In the genomic region with DNA sequence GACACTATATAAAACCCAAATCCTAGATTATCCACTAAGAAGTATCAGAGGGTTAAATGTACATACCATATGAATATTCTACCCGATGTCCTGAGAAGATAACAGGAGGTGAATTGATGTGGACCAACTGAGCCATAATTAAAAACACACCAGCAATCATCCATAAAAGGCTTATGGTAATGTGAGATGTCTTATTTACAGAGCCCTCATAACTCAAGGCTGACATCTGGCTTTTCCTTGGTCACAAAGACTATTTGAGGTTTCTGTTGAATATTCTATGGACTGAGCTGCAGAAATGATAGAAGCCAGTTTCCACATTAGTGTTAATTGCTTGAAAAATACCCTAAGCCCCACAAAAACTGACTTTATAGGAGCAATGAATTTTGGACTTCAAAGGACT, we compare ENCODE assay signal across 20 mouse cellular contexts.
DNase-seq lines count a peak whose midpoint lies in the region; ATAC-seq lines count a peak whose summit lies in the region.
"Had no signal": no experiment of that assay in that cellular context is flagged by ENCODE, and none has a peak within 500 bp of the region (broad histone marks: within the 10 kb centered on the region; RNA-seq: fewer than 3 reads in every experiment).

No protein-coding gene starts in this region.

- no peak overlapping the region for H3K9ac ChIP-seq in limb, embryonic 11.5 days (ENCODE audit: low read length)
- H3K9ac ChIP-seq in kidney, embryonic 16.5 days (replicated peaks; ENCODE audit: low read length): no peak overlapping the region
- H3K9ac ChIP-seq: embryonic facial prominence, embryonic 13.5 days; forebrain, embryonic 13.5 days; forebrain, postnatal 0 days; heart, embryonic 12.5 days; hindbrain, embryonic 15.5 days had no signal

- no peaks in the 10 kb centered on the region for H3K27me3 ChIP-seq in limb, embryonic 11.5 days (ENCODE audit: control insufficient read depth, insufficient read depth, low read length)
- H3K27me3 ChIP-seq in limb, embryonic 10.5 days (ENCODE audit: low read depth, poor library complexity, severe bottlenecking): no peaks in the 10 kb centered on the region
- no peaks in the 10 kb centered on the region for H3K27me3 ChIP-seq in kidney, embryonic 16.5 days (ENCODE audit: insufficient read depth, low read length)
- H3K27me3 ChIP-seq: CH12.LX; embryonic facial prominence, embryonic 13.5 days; forebrain, embryonic 13.5 days; heart, embryonic 12.5 days; hindbrain, embryonic 15.5 days; Patski had no signal

- no peaks in the 10 kb centered on the region for H3K9me3 ChIP-seq in limb, embryonic 11.5 days (ENCODE audit: control insufficient read depth, low read length)
- no peaks in the 10 kb centered on the region for H3K9me3 ChIP-seq in limb, embryonic 10.5 days (replicated peaks)
- no peaks in the 10 kb centered on the region for H3K9me3 ChIP-seq in kidney, embryonic 16.5 days (ENCODE audit: low read length)
- H3K9me3 ChIP-seq: embryonic facial prominence, embryonic 13.5 days; forebrain, embryonic 13.5 days; heart, embryonic 12.5 days; hindbrain, embryonic 15.5 days had no signal

- H3K4me1 ChIP-seq in limb, embryonic 11.5 days (ENCODE audit: control insufficient read depth, insufficient read depth, low read length): no peaks in the 10 kb centered on the region
- no peaks in the 10 kb centered on the region for H3K4me1 ChIP-seq in limb, embryonic 10.5 days
- no peaks in the 10 kb centered on the region for H3K4me1 ChIP-seq in kidney, embryonic 16.5 days (ENCODE audit: insufficient read depth, low read length)
- H3K4me1 ChIP-seq: embryonic facial prominence, embryonic 13.5 days; forebrain, embryonic 13.5 days; heart, embryonic 12.5 days; hindbrain, embryonic 15.5 days had no signal

- DNase-seq in limb, embryonic 11.5 days (ENCODE audit: low spot score): no peak
- DNase-seq in limb, embryonic 10.5 days (ENCODE audit: low spot score): no peak
- peak; percentile 32 for DNase-seq in embryo, embryonic 11 days
- DNase-seq in hindlimb bud, embryonic 11.5 days (ENCODE audit: extremely low spot score, low read depth, low spot score): peak; percentile 64
- DNase-seq in layer of hippocampus, adult 9-10 months (ENCODE audit: low spot score): no peak
- DNase-seq: adrenal gland, postnatal 14 days; cerebellum, adult 2 months; cerebellum, postnatal 10 days; forebrain, postnatal 0 days; gastrocnemius, adult 2 months; gastrocnemius, postnatal 25 days had no signal

- 27% methylated on average over 1 of the region's 1 CpGs for WGBS in limb, embryonic 11.5 days
- 29% methylated on average over 1 of the region's 1 CpGs for WGBS in limb, embryonic 10.5 days
- 35% methylated on average over 1 of the region's 1 CpGs for WGBS in kidney, embryonic 16.5 days

- ATAC-seq in limb, embryonic 11.5 days (ENCODE audit: insufficient number of reproducible peaks, low FRiP score, low TSS enrichment, low read depth): peak; percentile 60; the same call in 1 of the 2 replicates
- no peak for ATAC-seq in kidney, embryonic 16.5 days (ENCODE audit: low FRiP score, low TSS enrichment)
- ATAC-seq: activated CD4-positive, CD25-positive, alpha-beta regulatory T cell, adult 4 months; forebrain, embryonic 13.5 days; forebrain, postnatal 0 days; inflammation-experienced regulatory T-cells, adult 6 months; Patski had no signal

- no peak overlapping the region for H3K4me2 ChIP-seq in limb, embryonic 11.5 days (ENCODE audit: low read depth, severe bottlenecking)
- H3K4me2 ChIP-seq in kidney, embryonic 16.5 days (replicated peaks; ENCODE audit: low read depth, low read length): no peak overlapping the region
- H3K4me2 ChIP-seq: embryonic facial prominence, embryonic 13.5 days; forebrain, embryonic 13.5 days; heart, embryonic 12.5 days; hindbrain, embryonic 15.5 days had no signal

- no peak overlapping the region for H3K4me3 ChIP-seq in limb, embryonic 11.5 days (ENCODE audit: low read depth, low read length)
- H3K4me3 ChIP-seq in limb, embryonic 10.5 days: no peak overlapping the region
- H3K4me3 ChIP-seq in kidney, embryonic 16.5 days (ENCODE audit: low read length): no peak overlapping the region
- H3K4me3 ChIP-seq: embryonic facial prominence, embryonic 13.5 days; forebrain, embryonic 13.5 days; gastrocnemius, adult 2 months; heart, embryonic 12.5 days; hindbrain, embryonic 15.5 days had no signal

- no peaks in the 10 kb centered on the region for H3K36me3 ChIP-seq in limb, embryonic 11.5 days (ENCODE audit: control insufficient read depth, insufficient read depth, low read length)
- no peaks in the 10 kb centered on the region for H3K36me3 ChIP-seq in limb, embryonic 10.5 days
- H3K36me3 ChIP-seq in kidney, embryonic 16.5 days (ENCODE audit: insufficient read depth, low read length): no peaks in the 10 kb centered on the region
- H3K36me3 ChIP-seq: embryonic facial prominence, embryonic 13.5 days; heart, embryonic 12.5 days; hindbrain, embryonic 15.5 days had no signal

- no peak overlapping the region for H3K27ac ChIP-seq in limb, embryonic 11.5 days (replicated peaks; ENCODE audit: low read depth, low read length)
- H3K27ac ChIP-seq in limb, embryonic 10.5 days: no peak overlapping the region
- H3K27ac ChIP-seq in kidney, embryonic 16.5 days (ENCODE audit: low read length): no peak overlapping the region
- H3K27ac ChIP-seq: embryonic facial prominence, embryonic 13.5 days; forebrain, embryonic 13.5 days; gastrocnemius, adult 2 months; hindbrain, embryonic 15.5 days had no signal

Comparison
In these comparisons a context has a peak if more than half of its experiments do, and no peak if none do; other contexts are left out.
1. DNase-seq: peak in embryo, embryonic 11 days (single experiment) and hindlimb bud, embryonic 11.5 days (single experiment); none in limb, embryonic 11.5 days (single experiment), limb, embryonic 10.5 days (single experiment) and layer of hippocampus, adult 9-10 months (single experiment).